Mouse (Mus musculus) CH12.LX (cell line): ENCODE data around the gene Hoxc13.

Source experiments
- CTCF ChIP-seq, 2 experiments: IDR thresholded peaks in 1 of 2; conservative IDR thresholded peaks in 1 of 2; 2 replicates each; pipeline ENCODE4 v1.5.1; 2011 to 2012; ENCODE audit warnings: low read depth in 2 of 2, low read length in 2 of 2, improper control_type of control experiment in 1 of 2, inconsistent platforms in 1 of 2, mild to moderate bottlenecking in 1 of 2, moderate library complexity in 1 of 2
- MEF2A ChIP-seq: IDR thresholded peaks from 2 replicates; pipeline ENCODE4 v1.6.1; 2014; ENCODE audit warnings: low read depth, mild to moderate bottlenecking, inconsistent platforms, low read length, improper control_type of control experiment, borderline replicate concordance
- MYC ChIP-seq: IDR thresholded peaks from 2 replicates; pipeline ENCODE4 v1.6.1; 2011; ENCODE audit warnings: low read depth, mild to moderate bottlenecking, improper control_type of control experiment, low read length
- NELFE ChIP-seq: IDR thresholded peaks from 2 replicates; pipeline ENCODE4 v1.6.1; 2011; ENCODE audit warnings: low read depth, low read length, improper control_type of control experiment
- POLR2A ChIP-seq: IDR thresholded peaks from 2 replicates; pipeline ENCODE4 v1.6.1; 2011; ENCODE audit warnings: low read depth, mild to moderate bottlenecking, improper control_type of control experiment, low read length
- POLR2AphosphoS2 ChIP-seq: IDR thresholded peaks from 2 replicates; pipeline ENCODE4 v1.6.1; 2011; ENCODE audit warnings: low read depth, low read length, improper control_type of control experiment
- UBTF ChIP-seq: IDR thresholded peaks from 2 replicates; pipeline ENCODE4 v1.6.1; 2012; ENCODE audit warnings: low read depth, mild to moderate bottlenecking, inconsistent platforms, low read length, improper control_type of control experiment, moderate library complexity
- ZMIZ1 ChIP-seq: IDR thresholded peaks from 2 replicates; pipeline ENCODE4 v1.6.1; 2012; ENCODE audit warnings: low read depth, mild to moderate bottlenecking, inconsistent platforms, low read length, improper control_type of control experiment

DNA sequence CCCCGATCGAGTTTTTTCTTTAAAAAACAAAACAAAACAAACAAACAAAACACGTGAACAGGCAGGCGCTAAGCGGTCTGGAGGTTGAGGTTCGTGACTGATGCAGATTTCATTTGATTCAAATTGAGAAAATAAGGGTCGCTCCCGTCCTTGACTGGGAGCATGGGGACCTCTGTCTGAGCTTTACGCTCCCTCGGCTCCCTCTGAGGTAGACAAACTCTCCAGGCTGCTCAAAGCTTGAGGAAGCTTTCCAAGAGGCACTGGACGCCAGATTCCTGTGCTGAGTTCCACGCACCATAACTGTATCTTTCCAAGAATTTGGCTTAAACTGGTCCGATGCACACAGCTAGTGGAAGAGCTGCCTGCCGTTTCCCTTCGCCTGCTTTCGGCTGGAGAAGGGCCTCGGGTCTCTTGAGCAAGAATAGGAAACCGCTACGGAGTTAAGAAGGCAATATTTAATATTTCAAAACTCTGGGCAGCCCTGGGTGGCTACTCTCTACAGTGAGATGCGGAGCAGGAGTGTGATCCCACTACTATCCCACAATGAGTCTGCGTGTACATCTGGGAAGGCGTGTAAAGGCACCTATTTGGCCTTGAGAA is 10.3 kb upstream of the Hoxc13 start:
- TF ChIP-seq CTCF (conservative IDR thresholded peaks at IDR 0.05 in 1 of 2, IDR thresholded peaks at IDR 0.05 in 1 of 2; ENCODE audit: low read depth in 2 of 2, low read length in 2 of 2) (no peak), ZMIZ1 (no peak), POLR2A (no peak), UBTF (no peak), MEF2A (no peak), POLR2AphosphoS2 (no peak), NELFE (no peak), MYC (no peak)
